Mouse (Mus musculus): Measurements from ENCODE around the gene 9430097D07Rik.

Gene 9430097D07Rik

DNA sequence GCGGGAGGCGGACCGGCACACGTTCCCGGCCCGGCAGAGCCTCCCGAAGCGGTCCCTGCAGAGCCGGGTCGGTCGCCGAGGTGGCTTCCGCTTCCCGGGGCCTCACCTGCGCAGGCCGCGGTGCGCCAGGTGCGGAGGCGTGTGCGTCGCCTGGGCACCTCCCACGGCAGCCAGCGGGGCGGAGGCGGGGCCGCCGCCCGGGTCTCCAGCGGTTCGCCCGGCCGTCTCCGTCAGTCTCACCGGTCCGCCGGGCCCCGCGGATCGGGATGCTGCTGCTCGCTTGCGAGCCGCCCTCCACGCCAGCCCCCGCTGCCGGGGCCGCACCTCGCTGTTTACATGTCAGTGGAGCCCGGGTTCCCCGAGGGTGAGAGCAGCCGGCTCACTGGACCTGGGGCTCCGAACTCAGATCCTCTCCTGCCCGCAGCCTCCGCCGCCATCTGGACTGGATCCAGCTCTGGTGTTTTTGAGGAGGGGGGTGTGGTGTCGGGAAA lies 39.9 kb downstream of the 9430097D07Rik start:
- peak; percentile 51 to 53 for DNase-seq (ENCODE audit: low spot score in 2 of 2)

DNA sequence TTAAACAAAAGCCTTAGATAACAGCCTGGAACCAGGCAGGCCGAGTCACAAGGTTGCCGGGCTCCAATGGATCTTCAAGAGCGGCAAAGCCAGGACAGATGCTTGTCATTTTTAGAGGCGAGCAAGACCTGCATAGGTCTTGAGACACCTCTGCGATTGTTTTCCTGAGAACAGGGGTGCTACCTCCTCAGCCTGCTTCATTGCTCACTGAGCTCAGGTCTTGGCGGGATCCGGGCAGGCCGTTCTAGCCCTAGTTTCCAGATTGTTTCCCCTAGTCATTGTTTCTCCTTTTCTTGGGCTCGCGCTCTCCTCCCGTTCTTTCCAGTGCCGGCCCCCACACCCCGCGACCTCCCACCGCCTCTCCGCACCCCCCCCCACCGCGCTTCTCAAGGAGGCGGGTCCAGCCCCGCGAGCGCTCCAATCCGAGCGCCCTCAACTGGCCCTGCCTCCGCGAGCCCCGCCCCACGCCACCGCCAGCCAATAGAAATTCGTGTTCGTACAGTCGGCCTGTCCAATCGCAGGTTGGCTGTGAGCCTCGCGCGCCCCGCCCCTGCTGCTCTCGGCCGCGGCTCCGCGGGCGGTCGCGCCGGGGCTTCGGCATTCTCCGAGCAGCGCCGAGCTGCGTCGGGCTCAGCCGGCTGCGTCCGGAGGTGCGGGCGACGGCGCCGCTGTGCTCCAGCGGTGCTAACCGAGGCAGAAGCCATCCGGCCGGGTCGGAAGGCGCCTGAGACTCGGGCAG lies 40.6 kb downstream of the 9430097D07Rik start, which contains the start of gene Fam102a:
Gene Fam102a, plus strand, starts transcription at position 600 of the 739 bp plus-strand sequence.
- DNase-seq (ENCODE audit: low spot score in 2 of 2) = peak; percentile 98 to 99

DNA sequence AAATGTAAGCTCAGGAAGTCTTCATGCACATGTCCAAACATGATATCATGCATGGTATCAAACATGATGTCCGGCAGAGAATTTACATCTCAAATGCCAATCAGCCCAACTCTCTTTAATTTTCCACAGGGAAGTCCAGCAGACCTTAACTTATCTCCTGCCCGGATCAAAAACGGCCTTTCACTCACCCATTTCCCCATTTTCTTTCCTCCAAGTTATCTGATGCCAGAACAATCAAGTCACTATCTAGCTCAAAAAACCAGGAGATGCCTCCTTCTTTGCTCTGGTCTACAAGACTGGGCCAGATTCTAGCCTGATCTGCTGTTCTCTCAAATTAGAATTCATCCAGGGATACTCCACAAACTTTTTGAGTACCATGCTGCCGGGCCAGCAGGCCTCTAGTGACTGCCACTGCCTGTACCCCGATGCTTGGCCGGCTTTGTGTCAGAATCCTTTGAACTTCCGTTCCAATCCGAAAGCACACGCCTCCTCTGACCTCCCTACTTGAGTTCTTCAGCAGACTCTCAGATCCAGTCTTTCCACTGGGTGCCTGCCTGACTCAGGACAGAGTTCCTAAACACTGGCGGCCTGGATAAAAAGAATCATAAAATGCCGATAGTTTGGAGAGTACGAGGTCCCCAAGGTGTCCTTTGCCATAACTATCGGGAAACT lies 41.3 kb downstream of the 9430097D07Rik start:
- DNase-seq (ENCODE audit: low spot score in 2 of 2) = peak; percentile 27 to 33

DNA sequence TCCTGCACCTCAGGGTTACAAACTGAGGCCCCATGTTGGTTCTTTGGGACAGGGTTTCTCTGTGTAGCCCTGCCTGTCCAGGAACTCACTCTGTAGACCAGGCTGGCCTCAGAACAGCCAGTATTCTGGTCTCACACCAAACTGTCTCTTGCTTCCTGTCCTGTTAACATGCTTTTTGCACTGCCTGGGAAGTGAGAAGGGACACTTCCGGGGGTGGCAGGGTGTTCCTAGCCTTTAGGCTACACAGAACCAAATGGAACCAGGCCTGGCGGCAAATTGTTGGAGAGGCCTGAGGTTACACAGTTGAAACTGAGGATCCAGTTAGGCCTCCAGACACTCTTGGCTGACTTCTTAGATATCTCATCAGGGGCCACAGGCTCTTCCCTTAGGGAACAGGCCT lies 42.3 kb downstream of the 9430097D07Rik start:
- no peak for DNase-seq (ENCODE audit: low spot score in 2 of 2)

DNA sequence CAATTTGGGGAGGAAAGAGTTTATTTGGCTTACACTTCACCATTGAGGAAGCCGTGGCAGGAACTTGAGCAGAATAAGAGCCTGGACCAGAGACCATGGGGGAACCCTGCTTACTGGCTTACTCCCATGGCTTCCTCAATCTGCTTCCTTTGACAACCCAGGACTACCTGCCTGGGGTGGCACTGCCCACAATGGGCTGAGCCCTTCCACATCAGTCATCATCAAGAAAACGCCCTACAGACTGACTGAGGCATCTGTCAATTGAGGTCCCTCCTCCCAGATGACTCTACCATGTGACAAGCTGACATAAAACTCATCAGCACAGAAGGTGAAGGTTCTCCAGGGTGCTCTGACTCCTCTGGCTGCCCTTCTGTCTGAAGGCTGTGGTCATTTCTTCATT lies 45.0 kb downstream of the 9430097D07Rik start:
- no peak for DNase-seq (ENCODE audit: low spot score in 2 of 2)

DNA sequence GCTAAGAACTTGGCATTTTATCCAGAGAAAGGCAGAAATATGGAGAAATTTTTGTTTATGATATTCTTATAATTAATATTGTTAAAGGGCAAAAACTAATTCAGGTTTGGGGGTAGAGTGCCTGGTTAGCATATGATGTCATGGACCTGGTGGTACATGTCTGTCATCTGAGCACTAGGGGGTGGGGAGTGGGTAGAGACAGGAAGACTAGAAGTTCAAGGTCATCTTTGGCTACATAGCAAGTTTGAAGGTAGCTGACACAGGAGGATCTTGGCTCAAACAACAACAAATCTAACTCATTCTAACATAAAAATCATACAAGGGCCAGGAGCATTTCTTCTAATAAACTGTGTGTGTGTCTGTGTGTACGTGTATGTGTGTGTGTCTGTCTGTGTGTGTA lies 47.2 kb downstream of the 9430097D07Rik start:
- no peak for DNase-seq (ENCODE audit: low spot score in 2 of 2)

DNA sequence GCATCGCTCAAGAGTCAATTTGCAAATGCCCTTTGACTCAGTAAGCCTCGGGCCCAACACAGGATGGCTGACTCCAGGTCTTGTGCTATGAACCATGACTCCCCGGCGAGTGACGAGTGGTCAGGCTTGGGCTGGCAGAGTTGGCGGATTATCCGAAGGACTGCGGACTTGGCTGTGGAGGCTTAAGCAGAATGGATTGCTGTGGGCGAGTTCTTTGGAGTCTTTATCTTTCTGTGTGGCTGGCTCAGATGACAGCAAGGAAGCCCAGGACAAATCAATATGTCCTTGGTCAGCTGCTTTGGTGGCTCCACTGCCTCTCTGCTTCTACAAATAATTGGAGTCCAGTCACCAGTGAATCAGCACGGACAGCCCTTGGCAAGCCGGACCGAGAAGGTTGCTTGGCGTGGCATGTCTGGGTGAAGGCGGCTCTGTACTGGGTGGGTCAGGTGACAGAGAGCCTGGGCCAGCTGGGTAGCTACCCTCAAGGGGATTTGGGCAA lies 48.0 kb downstream of the 9430097D07Rik start:
- DNase-seq (ENCODE audit: low spot score in 2 of 2) = no peak

DNA sequence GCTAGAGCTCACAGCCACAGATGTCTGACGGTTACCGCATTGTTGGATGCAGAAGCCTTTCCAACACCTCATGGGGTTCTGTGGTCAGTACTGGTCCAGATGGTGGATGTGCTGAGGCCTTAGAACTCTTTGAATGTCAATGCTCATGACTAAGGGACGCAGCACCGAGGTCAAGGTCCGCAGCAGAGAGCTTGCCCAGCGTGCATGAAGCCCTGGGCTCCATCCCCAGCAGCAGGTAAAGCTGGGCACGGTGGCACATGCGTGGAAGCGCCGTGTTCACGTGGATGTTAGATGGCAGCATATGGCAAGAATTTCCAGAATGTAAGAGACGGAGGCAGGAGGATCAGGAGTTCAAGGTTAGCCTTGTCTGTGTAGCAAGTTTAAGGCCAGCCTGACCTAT lies 49.7 kb downstream of the 9430097D07Rik start:
- DNase-seq (ENCODE audit: low spot score in 2 of 2) = no peak

DNA sequence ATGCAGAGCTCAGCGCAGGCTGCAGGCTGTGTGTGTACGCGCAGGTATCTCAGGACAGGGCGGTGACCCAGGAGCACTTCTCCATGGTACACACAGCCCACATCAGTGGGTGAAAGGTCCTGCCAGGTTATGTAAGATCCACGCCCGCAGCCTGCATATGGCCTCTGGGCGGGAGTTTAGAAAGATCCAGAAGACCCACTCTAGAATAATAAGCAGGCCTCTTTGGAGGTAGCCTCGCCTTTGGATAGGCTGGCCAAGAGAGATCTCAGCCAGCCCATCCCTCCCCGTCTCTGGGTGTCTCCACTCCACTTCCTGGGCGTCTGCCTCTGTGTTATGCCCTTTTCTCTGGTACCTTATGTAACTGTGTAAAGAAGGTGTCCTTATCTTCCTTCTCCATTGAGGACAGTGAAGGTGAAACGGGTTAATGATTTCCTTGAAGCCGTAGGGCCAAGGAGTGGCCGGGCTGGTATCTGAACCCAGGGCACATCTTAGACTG lies 50.9 kb downstream of the 9430097D07Rik start:
- no peak for DNase-seq (ENCODE audit: low spot score in 2 of 2)

All from frontal cortex, postnatal 10 days (tissue).